Mouse (Mus musculus): ENCODE results near the gene Smyd3.
A peak's percentile ranks its signal among the peaks of the same experiment; 100 is the strongest.

Smyd3 gene

GRCm38 (mm10) chr1:179229515-179229914 lies 288.3 kb downstream of the Smyd3 start:
- no peak for DNase-seq (ENCODE audit: low read depth)

GRCm38 (mm10) chr1:179220290-179220689 lies 297.6 kb downstream of the Smyd3 start:
- DNase-seq (ENCODE audit: low read depth): no peak

GRCm38 (mm10) chr1:179218061-179218460 lies 299.8 kb downstream of the Smyd3 start:
- no peak for DNase-seq (ENCODE audit: low read depth)

- DNase-seq (ENCODE audit: low read depth): no peak
Observed at GRCm38 (mm10) chr1:179217036-179217435, 300.8 kb downstream of the Smyd3 start.

- DNase-seq (ENCODE audit: low read depth): no peak
Observed at GRCm38 (mm10) chr1:179213381-179213780, 304.5 kb downstream of the Smyd3 start.

DNA sequence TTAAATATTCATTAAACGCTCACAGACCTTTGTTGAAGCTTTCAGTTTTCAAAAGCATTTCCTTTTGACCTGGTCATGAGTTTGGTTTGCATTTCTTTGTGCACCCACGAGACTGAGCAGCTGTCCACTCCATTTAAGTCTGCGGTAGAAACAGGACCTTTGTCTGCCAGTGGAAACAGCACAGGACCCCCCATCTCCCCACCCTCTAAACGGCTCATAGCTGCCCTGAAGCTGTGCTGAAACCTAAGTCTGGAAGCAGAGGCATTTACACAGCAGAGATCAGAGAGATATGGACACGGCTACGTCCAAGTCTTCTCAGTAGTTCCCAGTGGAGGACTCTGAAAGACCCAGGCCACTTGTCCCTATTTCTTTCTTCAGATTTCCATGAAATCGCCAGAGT lies 305.5 kb downstream of the Smyd3 start:
- no peak for DNase-seq (ENCODE audit: low read depth)

GRCm38 (mm10) chr1:179211313-179211712 lies 306.5 kb downstream of the Smyd3 start:
- no peak for DNase-seq (ENCODE audit: low read depth)

DNA sequence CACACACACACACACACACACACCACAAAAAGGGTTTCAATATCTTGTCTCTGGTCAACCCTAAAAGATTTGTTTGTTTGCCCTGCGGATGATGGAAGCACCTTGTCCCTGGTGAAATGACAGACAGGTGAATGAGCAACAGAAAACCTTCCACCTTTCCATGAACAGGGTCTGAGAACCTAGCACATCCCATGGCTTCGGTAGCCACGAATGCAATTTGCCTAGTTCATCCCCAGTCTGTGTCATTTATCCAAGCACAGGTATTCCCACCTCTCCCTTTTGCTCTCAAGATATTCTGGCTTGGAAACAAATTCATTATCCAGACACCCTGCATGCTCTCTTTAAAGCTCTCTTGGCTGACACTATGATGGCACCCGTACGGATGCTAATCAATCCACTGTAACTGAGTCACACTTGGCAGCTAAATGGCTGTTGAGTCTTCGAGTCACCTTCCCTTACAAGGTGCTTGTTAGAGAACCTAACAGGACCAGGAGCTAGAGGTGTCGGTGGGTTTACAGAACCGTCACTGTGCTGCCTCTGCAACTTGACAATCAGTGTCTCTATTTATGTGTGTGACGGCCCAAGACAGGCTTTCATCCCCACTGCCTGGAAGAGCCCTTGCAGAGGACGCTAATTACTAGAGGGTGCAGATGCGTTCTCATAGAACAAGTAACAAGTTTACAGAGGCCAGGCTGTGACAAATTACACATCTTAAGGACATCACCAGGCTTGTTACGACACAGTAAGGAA lies 309.8 kb downstream of the Smyd3 start:
- no peak for DNase-seq (ENCODE audit: low read depth)

- no peak for DNase-seq (ENCODE audit: low read depth)
Observed at GRCm38 (mm10) chr1:179207180-179207741, 310.6 kb downstream of the Smyd3 start.

DNA sequence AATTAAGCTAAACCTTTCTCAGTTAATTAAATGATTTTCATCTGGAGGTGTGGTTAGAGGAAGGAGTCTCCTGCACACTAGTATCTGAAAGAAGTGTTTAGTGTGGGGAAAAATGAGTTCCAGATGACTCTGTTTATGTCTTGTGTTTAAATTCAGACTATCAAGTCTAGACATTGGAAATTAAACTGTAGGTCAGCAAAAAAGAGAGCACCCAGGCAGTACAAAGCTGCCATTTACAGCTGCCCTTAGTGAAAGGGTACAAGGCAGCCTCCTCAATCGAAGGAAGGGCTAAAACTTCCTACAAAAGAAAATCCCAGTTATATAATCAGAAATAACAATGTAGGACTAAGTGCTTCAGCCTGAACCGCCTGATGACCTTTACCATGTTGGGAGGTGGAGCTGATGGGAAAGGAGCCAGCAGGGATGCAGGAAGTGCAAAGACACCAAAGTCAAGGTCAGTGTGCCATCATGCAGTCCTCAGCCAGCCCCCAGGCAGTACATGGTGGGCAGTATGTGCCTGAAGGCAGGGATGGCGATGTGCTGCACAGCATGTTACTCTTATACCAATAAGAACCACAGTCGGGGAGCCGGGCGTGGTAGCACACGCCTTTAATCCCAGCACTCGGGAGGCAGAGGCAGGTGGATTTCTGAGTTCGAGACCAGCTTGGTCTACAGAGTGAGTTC lies 319.2 kb downstream of the Smyd3 start:
- DNase-seq (ENCODE audit: low read depth): no peak

DNA sequence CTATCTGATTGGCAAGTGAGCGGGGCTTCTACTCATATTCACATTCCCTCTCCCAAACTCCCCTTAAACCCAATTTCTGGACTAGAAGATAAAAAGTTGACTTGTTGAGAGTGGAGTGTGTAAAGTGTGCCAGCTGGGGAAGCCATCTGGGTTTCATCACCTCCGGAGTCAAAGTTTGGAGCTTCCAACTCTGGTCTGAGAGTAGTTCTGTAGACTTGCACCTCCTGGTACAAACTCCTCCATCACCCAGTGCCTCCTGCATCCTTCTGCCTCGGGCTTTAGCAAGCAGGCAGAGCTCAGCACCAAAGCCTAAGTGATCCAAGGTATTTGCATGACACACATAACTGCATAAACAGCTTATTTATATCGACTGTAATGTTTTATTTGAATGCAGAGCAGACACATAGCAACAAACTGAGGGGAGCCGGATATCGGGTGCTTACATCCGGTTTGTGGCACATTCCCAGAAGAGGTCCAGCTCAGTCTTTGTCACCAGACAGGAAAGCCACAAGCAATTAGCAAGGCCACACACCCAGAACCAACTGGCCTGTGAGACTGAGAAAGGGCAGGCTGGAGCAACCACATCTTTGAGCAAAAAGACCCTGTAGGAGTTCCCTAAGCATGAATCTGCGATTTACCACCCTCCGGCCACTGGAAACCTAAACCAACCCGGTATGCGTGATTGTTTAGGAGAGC lies 319.9 kb downstream of the Smyd3 start:
- no peak for DNase-seq (ENCODE audit: low read depth)

GRCm38 (mm10) chr1:179197156-179197555 lies 320.7 kb downstream of the Smyd3 start:
- DNase-seq (ENCODE audit: low read depth): no peak

GRCm38 (mm10) chr1:179196422-179196821 lies 321.4 kb downstream of the Smyd3 start:
- DNase-seq (ENCODE audit: low read depth): no peak

- no peak for DNase-seq (ENCODE audit: low read depth)
Observed at GRCm38 (mm10) chr1:179192781-179193180, 325.1 kb downstream of the Smyd3 start.

DNA sequence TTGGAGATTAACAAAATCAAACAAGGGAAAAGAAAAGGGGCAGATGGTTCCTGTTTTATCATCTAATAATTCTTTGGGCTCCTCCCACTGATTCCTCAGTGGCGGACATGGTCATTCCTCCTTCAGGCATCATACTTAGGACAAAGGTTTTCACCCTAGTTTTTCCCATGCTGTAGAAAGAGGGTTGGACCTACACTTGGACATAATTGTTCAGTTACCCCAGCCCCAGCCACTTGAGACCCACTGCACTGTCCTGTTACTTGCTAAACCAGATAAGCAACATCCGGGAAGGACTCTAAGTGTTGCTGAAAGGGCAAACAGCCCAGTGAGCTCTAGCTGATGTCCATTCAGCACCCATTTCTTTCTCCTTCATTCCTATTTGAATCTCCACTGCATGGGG lies 327.0 kb downstream of the Smyd3 start:
- DNase-seq (ENCODE audit: low read depth): no peak

- no peak for DNase-seq (ENCODE audit: low read depth)
Observed at GRCm38 (mm10) chr1:179187171-179187570, 330.7 kb downstream of the Smyd3 start.

- DNase-seq (ENCODE audit: low read depth): no peak
Observed at GRCm38 (mm10) chr1:179184631-179185030, 333.2 kb downstream of the Smyd3 start.

DNA sequence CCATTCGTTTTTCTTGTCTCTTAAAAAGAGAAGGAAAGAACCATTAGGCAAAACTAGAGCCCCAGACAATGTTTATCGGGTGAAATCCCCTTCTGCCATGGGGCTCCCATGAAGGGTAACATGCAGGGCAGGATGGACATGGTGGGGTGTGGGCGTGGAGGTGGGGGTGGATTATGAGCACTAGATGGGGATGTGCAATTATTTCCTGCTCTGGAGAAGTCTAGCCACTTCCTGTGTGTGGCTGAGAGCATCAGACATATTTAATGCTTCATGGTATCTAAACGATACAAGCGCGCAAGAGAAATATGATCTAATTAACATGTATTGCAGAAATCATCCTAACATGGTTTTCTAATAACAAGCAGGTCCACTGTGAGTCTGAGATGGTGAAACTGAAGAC lies 334.3 kb downstream of the Smyd3 start:
- peak; percentile 22 for DNase-seq (ENCODE audit: low read depth)

GRCm38 (mm10) chr1:179180546-179180945 lies 337.3 kb downstream of the Smyd3 start:
- DNase-seq (ENCODE audit: low read depth): no peak

DNA sequence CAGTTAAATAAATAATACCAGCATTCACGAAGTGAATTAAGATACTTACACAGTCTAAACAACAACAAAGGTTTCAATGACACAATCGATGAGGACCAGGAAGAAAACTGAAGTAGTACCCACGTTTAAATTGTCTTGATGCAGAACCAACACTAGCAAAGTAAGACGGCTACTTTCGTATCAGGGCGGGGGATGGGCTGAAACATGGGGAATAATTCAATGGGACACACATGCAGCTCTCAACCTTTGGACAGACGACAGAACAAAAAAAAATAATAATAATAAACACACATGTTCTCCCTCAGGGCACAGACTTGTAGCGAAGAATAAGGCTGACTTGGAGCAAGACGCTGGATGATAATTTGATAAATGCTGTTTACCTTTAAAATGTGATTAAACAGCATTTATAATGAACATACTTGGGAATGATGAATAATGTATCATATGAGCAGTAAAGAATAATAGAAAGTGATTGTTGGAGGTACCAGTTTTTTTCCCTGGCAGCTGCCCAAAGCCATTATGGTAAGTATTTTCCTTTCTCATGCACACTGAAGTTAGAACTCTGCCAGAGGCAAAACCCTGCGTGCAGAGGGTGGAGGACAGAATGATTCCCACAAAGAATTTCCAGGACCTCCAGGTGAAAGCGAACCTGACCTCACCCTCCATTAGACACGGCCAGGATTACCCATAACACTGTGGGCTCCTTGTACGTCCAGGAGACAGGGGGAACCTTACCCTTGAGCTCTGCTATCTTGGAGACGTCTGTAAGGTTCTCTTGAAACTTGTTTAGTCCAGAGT lies 340.8 kb downstream of the Smyd3 start:
- DNase-seq (ENCODE audit: low read depth): no peak

DNA sequence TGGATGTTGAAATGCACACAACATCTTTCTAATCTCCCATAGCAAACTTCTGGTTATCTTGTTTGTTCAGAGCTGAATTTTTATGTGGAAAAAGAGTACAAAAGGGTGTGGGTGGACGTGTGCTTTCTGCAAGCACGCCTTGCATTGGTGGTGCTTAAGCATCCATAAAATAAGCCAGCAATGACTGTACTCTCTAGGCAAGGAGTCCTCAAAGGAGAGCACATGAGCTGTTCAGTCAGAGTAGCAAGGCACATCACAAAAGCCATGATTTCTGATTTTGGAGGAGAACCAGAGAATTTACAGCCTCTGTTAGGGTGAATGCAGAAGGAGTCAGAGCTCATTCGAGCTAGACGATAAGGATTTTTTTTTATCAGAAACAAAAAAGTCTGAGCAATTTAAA lies 343.6 kb downstream of the Smyd3 start:
- no peak for DNase-seq (ENCODE audit: low read depth)

GRCm38 (mm10) chr1:179170555-179170954 lies 347.3 kb downstream of the Smyd3 start:
- DNase-seq (ENCODE audit: low read depth): no peak

All from naive thymus-derived CD4-positive, alpha-beta T cell, adult 2 months (primary cell).